Mouse (Mus musculus): ENCODE measurements around the gene Psmb6. TPM values are rescaled to one million over a fixed set of nuclear protein-coding genes. Genes with fewer than 3 reads are reported as not detected.

Gene Psmb6
- polyA plus RNA-seq, 2 experiments = 155 to 345 TPM

DNA sequence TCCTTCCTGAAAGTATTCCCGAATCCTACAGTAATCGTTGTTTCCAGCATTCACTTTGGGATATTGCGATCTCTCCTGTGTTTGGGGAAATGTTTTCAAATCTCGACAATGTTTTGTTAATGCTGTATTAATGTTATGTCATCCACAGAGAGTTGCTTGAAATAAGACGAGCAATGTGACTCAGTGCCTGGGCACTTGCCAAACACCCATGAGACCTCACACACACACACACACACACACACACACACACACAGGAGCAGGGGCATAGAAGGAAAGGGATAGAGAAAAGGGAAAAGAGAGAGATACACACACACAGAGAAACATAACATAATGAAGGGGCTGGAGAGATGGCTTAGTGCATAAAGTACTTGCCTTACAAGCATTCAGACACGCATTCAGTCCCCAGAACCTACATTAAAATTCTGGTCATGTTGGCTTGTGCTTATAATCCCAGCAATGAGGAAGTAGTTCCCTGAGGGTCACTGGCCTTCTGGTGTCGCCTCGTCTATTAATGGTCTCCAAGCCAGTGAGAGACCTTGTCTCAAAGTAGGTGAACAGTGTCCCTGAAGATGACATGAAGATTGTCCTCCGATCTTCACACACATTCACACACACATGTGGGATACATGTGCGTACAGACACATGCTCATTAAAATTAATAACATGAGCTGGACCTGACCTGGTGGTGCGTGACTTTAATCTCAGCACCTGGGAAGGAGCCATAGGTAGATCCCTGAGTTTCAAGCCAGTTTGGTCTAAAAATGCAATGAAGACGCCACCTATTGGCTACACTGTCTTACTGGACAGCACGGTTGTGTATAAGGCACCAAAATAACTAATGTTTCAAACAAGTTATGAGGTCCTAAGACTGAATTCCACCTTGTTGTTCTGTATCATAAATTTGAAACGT lies 25.3 kb upstream of the Psmb6 start:
- DNase-seq (ENCODE audit: low read depth in 3 of 3, low spot score in 3 of 3) (no peak), ATAC-seq (ENCODE audit: insufficient read depth) (no peak)
- H3K27me3 ChIP-seq (ENCODE audit: control insufficient read depth, insufficient read depth, low read length) = no peaks in the 10 kb centered on the region
- H3K4me1 ChIP-seq (replicated peaks; ENCODE audit: control insufficient read depth in 2 of 2, insufficient read depth in 2 of 2, low read length in 1 of 2) = peaks cover 0 to 4% of the 10 kb centered on the region in 2 experiments; a peak in 2 of 4 replicates
- H3K4me3 ChIP-seq (ENCODE audit: insufficient read depth in 1 of 2, low read depth in 2 of 2, low read length in 2 of 2) = no peak overlapping the region
- TF ChIP-seq EP300 (IDR thresholded peaks at IDR 0.05; ENCODE audit: low read depth) (no peak), CTCF (IDR thresholded peaks at IDR 0.05; ENCODE audit: low read depth) (peak; percentile 35; the same call in 1 of the 2 replicates)
- WGBS (ENCODE audit: insufficient replicate concordance) = 52% methylated on average over 14 of the region's 14 CpGs
- no peak overlapping the region for H3K9ac ChIP-seq (replicated peaks)
- no peak overlapping the region for H3K4me2 ChIP-seq (ENCODE audit: low read depth)
- H3K9me3 ChIP-seq (ENCODE audit: control insufficient read depth, low read length) = no peaks in the 10 kb centered on the region
- no peaks in the 10 kb centered on the region for H3K36me3 ChIP-seq (replicated peaks; ENCODE audit: control insufficient read depth, insufficient read depth, low read depth)
- no peak overlapping the region for H3K27ac ChIP-seq

- no peak overlapping the region for H3K4me3 ChIP-seq (ENCODE audit: insufficient read depth in 1 of 2, low read depth in 2 of 2, low read length in 2 of 2)
- no peak overlapping the region for H3K4me2 ChIP-seq (ENCODE audit: low read depth)
- no peak overlapping the region for H3K27ac ChIP-seq
- H3K4me1 ChIP-seq (replicated peaks; ENCODE audit: control insufficient read depth in 2 of 2, insufficient read depth in 2 of 2, low read length in 1 of 2) = peaks cover 4 to 8% of the 10 kb centered on the region in 2 experiments
- DNase-seq (ENCODE audit: low read depth in 3 of 3, low spot score in 3 of 3) (no peak), ATAC-seq (ENCODE audit: insufficient read depth) (no peak)
- TF ChIP-seq EP300 (IDR thresholded peaks at IDR 0.05; ENCODE audit: low read depth) (no peak), CTCF (IDR thresholded peaks at IDR 0.05; ENCODE audit: low read depth) (no peak)
- H3K9me3 ChIP-seq (ENCODE audit: control insufficient read depth, low read length) = no peaks in the 10 kb centered on the region
- H3K36me3 ChIP-seq (replicated peaks; ENCODE audit: control insufficient read depth, insufficient read depth, low read depth) = no peaks in the 10 kb centered on the region
- 75% methylated on average over 1 of the region's 1 CpGs for WGBS (ENCODE audit: insufficient replicate concordance)
- H3K27me3 ChIP-seq (ENCODE audit: control insufficient read depth, insufficient read depth, low read length) = no peaks in the 10 kb centered on the region
- H3K9ac ChIP-seq (replicated peaks) = no peak overlapping the region
These were observed 24.7 kb upstream of the Psmb6 start for GRCm38 (mm10) chr11:70500476-70500812.

- H3K36me3 ChIP-seq (replicated peaks; ENCODE audit: control insufficient read depth, insufficient read depth, low read depth) = no peaks in the 10 kb centered on the region
- no peak for ATAC-seq (ENCODE audit: insufficient read depth)
- WGBS (ENCODE audit: insufficient replicate concordance) = 47% methylated on average over 3 of the region's 3 CpGs
These were observed 23.1 kb upstream of the Psmb6 start for GRCm38 (mm10) chr11:70502018-70502417.

GRCm38 (mm10) chr11:70504970-70505369 lies 20.2 kb upstream of the Psmb6 start, which contains the start of gene Tm4sf5:
Gene Tm4sf5, plus strand, starts transcription at chr11:70505244.
- Histone ChIP-seq H3K4me3 (ENCODE audit: insufficient read depth in 1 of 2, low read depth in 2 of 2, low read length in 2 of 2) (no peak within 1 kb of the TSS), H3K9ac (replicated peaks) (no peak within 1 kb of the TSS), H3K9me3 (ENCODE audit: control insufficient read depth, low read length) (no peaks in the 10 kb centered on the region), H3K4me1 (replicated peaks; ENCODE audit: control insufficient read depth in 2 of 2, insufficient read depth in 2 of 2, low read length in 1 of 2) (peaks cover 4 to 10% of the 10 kb centered on the region in 2 experiments), H3K4me2 (ENCODE audit: low read depth) (no peak within 1 kb of the TSS), H3K27me3 (ENCODE audit: control insufficient read depth, insufficient read depth, low read length) (peaks cover 3% of the 10 kb centered on the region; the same call in 1 of the 2 replicates), H3K36me3 (replicated peaks; ENCODE audit: control insufficient read depth, insufficient read depth, low read depth) (no peaks in the 10 kb centered on the region), H3K27ac (no peak within 1 kb of the TSS)
- ATAC-seq (ENCODE audit: insufficient read depth) (no peak), DNase-seq (ENCODE audit: low read depth in 3 of 3, low spot score in 3 of 3) (no peak)
- TF ChIP-seq CTCF (IDR thresholded peaks at IDR 0.05; ENCODE audit: low read depth) (no peak), EP300 (IDR thresholded peaks at IDR 0.05; ENCODE audit: low read depth) (no peak)
- WGBS (ENCODE audit: insufficient replicate concordance) = 32% methylated on average over 9 of the region's 9 CpGs

More at GRCm38 (mm10) chr11:70502018-70502417, 23.1 kb upstream of the Psmb6 start:
- Histone ChIP-seq H3K9me3 (ENCODE audit: control insufficient read depth, low read length) (no peaks in the 10 kb centered on the region), H3K4me3 (ENCODE audit: insufficient read depth in 1 of 2, low read depth in 2 of 2, low read length in 2 of 2) (no peak overlapping the region), H3K4me2 (ENCODE audit: low read depth) (no peak overlapping the region), H3K9ac (replicated peaks) (no peak overlapping the region), H3K4me1 (replicated peaks; ENCODE audit: control insufficient read depth in 2 of 2, insufficient read depth in 2 of 2, low read length in 1 of 2) (peaks cover 4 to 10% of the 10 kb centered on the region in 2 experiments), H3K27ac (no peak overlapping the region), H3K27me3 (ENCODE audit: control insufficient read depth, insufficient read depth, low read length) (no peaks in the 10 kb centered on the region)
- DNase-seq (ENCODE audit: low read depth in 3 of 3, low spot score in 3 of 3) = no peak
- TF ChIP-seq CTCF (IDR thresholded peaks at IDR 0.05; ENCODE audit: low read depth) = no peak
- no peak for TF ChIP-seq EP300 (IDR thresholded peaks at IDR 0.05; ENCODE audit: low read depth)

GRCm38 (mm10) chr11:70506385-70506784 lies 18.8 kb upstream of the Psmb6 start:
- no peak overlapping the region for H3K9ac ChIP-seq (replicated peaks)
- TF ChIP-seq EP300 (IDR thresholded peaks at IDR 0.05; ENCODE audit: low read depth) (no peak), CTCF (IDR thresholded peaks at IDR 0.05; ENCODE audit: low read depth) (peak; percentile 73)
- H3K4me2 ChIP-seq (ENCODE audit: low read depth) = no peak overlapping the region
- H3K27me3 ChIP-seq (ENCODE audit: control insufficient read depth, insufficient read depth, low read length) = peaks cover 3% of the 10 kb centered on the region; the same call in 1 of the 2 replicates
- DNase-seq (ENCODE audit: low read depth in 3 of 3, low spot score in 3 of 3) (peak in 1 of 3 experiments; percentile 49), ATAC-seq (ENCODE audit: insufficient read depth) (no peak)
- no peak overlapping the region for H3K27ac ChIP-seq
- no peaks in the 10 kb centered on the region for H3K36me3 ChIP-seq (replicated peaks; ENCODE audit: control insufficient read depth, insufficient read depth, low read depth)
- H3K4me1 ChIP-seq (replicated peaks; ENCODE audit: control insufficient read depth in 2 of 2, insufficient read depth in 2 of 2, low read length in 1 of 2) = peaks cover 4 to 12% of the 10 kb centered on the region in 2 experiments
- no peaks in the 10 kb centered on the region for H3K9me3 ChIP-seq (ENCODE audit: control insufficient read depth, low read length)
- no peak overlapping the region for H3K4me3 ChIP-seq (ENCODE audit: insufficient read depth in 1 of 2, low read depth in 2 of 2, low read length in 2 of 2)
- 19% methylated on average over 4 of the region's 4 CpGs for WGBS (ENCODE audit: insufficient replicate concordance)

All from liver, embryonic 14.5 days (tissue).